ENCODE assay signal across 10 mouse cellular contexts in genomic region chr4:44511682-44512081, GRCm38 (mm10).
DNase-seq lines count a peak whose midpoint lies in the region; ATAC-seq lines count a peak whose summit lies in the region.
"Had no signal": no experiment of that assay in that cellular context is flagged by ENCODE, and none has a peak within 500 bp of the region (broad histone marks: within the 10 kb centered on the region; RNA-seq: fewer than 3 reads in every experiment).

No protein-coding gene starts in this region.

- no peak overlapping the region for H3K27ac ChIP-seq in embryonic facial prominence, embryonic 10.5 days (replicated peaks)
- H3K27ac ChIP-seq: neural tube, embryonic 13.5 days had no signal

- peaks cover 59% of the 10 kb centered on the region for H3K27me3 ChIP-seq in embryonic facial prominence, embryonic 10.5 days (replicated peaks; ENCODE audit: low read depth, poor library complexity, severe bottlenecking)

- peaks cover 20% of the 10 kb centered on the region for H3K4me1 ChIP-seq in embryonic facial prominence, embryonic 10.5 days

- ATAC-seq in erythroid progenitor cell, adult 5-6 weeks (replicated peaks; ENCODE audit: low FRiP score, poor library complexity, severe bottlenecking), result no peak
- ATAC-seq: Patski had no signal

- H3K4me3 ChIP-seq in embryonic facial prominence, embryonic 10.5 days, result no peak overlapping the region
- H3K4me3 ChIP-seq: neural tube, embryonic 13.5 days had no signal

- 13% methylated on average over 7 of the region's 7 CpGs for WGBS in embryonic facial prominence, embryonic 10.5 days

- H3K36me3 ChIP-seq in embryonic facial prominence, embryonic 10.5 days (replicated peaks), result no peaks in the 10 kb centered on the region
- H3K36me3 ChIP-seq: neural tube, embryonic 13.5 days had no signal

- DNase-seq in gastrocnemius, postnatal 10 days, result peak; percentile 67
- DNase-seq in gastrocnemius, adult 8-10 months (ENCODE audit: low spot score in 2 of 2), result no peak
- peak; percentile 43 for DNase-seq in right cerebral cortex, postnatal 4 days
- no peak for DNase-seq in right cerebral cortex, postnatal 14 days
- DNase-seq in embryonic facial prominence, embryonic 10.5 days (ENCODE audit: low spot score), result peak; percentile 83
- peak; percentile 36 for DNase-seq in ovary, postnatal 14 days (ENCODE audit: low spot score)
- DNase-seq in layer of hippocampus, adult 18-20 months (ENCODE audit: low spot score in 2 of 2), result no peak

- H3K9me3 ChIP-seq in embryonic facial prominence, embryonic 10.5 days, result no peaks in the 10 kb centered on the region
- H3K9me3 ChIP-seq: neural tube, embryonic 13.5 days had no signal

Comparison
In these comparisons a context has a peak if more than half of its experiments do, and no peak if none do; other contexts are left out.
1. DNase-seq: peak in gastrocnemius, postnatal 10 days (single experiment), right cerebral cortex, postnatal 4 days (single experiment), embryonic facial prominence, embryonic 10.5 days (single experiment) and ovary, postnatal 14 days (single experiment); none in gastrocnemius, adult 8-10 months (0 of 2), right cerebral cortex, postnatal 14 days (single experiment) and layer of hippocampus, adult 18-20 months (0 of 2).